Mouse (Mus musculus): Measurements from ENCODE around the gene Olfr117. TPM values are rescaled to one million over a fixed set of nuclear protein-coding genes. Genes with fewer than 3 reads are reported as not detected.

The Olfr117 gene
- polyA plus RNA-seq (2012; rRNA removed), result not detected in 2 replicates

GRCm38 (mm10) chr17:37663682-37664081, at the start of gene Olfr117:
Gene Olfr117, minus strand, starts transcription at chr17:37663782.

GRCm38 (mm10) chr17:37696264-37696663, 32.7 kb upstream of the Olfr117 start, which contains the start of gene Olfr119:
Gene Olfr119, plus strand, starts transcription at chr17:37696564.

DNA sequence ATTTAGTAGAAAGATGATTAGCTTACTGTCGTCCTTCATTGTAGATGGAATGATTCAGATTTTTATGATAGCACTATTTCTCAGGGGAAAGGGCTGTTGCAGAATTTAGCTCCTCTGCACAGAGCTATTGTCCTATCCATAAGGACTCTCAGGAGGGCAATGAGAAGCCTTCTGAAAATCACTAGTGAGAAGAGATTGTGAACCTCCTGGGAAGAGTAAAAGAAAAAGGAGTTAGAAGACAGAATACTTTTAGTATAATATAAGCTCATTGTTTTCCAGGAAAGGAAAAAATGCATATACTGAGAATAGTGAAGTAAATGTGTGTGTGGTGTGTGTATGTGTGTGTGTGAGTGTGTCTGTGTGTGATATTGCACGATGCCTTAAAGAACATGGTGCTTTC, 3.1 kb upstream of the Olfr117 start, which contains the start of gene Olfr118:
Gene Olfr118, plus strand, starts transcription at position 301 of the 400 bp plus-strand sequence.

GRCm38 (mm10) chr17:37627009-37627408, 36.6 kb downstream of the Olfr117 start, which contains the start of the genes Olfr115 and Olfr116:
Gene Olfr115, minus strand, starts transcription at chr17:37627109.
Gene Olfr116, minus strand, starts transcription at chr17:37627199.

Other genes starting within 250 kb of the Olfr117 start
- not detected in 2 replicates for gene Olfr108, start 218.3 kb downstream of the Olfr117 start, polyA plus RNA-seq (2012; rRNA removed)
- gene Olfr109, start 204.9 kb downstream of the Olfr117 start, polyA plus RNA-seq (2012; rRNA removed), result not detected in 2 replicates
- not detected in 2 replicates for gene H2-M2, start 180.2 kb downstream of the Olfr117 start, polyA plus RNA-seq (2012; rRNA removed)
- gene Olfr110, start 171.3 kb downstream of the Olfr117 start, polyA plus RNA-seq (2012; rRNA removed), result 0.02 TPM in 1 of 2 replicates, not detected in the other
- 0.05 and 0.14 TPM in 2 replicates for gene Olfr111, start 155.8 kb downstream of the Olfr117 start, polyA plus RNA-seq (2012; rRNA removed)
- gene Olfr112, start 94.3 kb downstream of the Olfr117 start, polyA plus RNA-seq (2012; rRNA removed), result not detected in 2 replicates
- gene Olfr113, start 86.1 kb downstream of the Olfr117 start, polyA plus RNA-seq (2012; rRNA removed), result not detected in 2 replicates
- not detected in 2 replicates for gene Olfr114, start 71.0 kb downstream of the Olfr117 start, polyA plus RNA-seq (2012; rRNA removed)
- not detected in 2 replicates for gene Olfr115, start 36.7 kb downstream of the Olfr117 start, polyA plus RNA-seq (2012; rRNA removed)
- not detected in 2 replicates for gene Olfr116, start 36.6 kb downstream of the Olfr117 start, polyA plus RNA-seq (2012; rRNA removed)
- gene Olfr118, start 3.2 kb upstream of the Olfr117 start, polyA plus RNA-seq (2012; rRNA removed), result not detected in 2 replicates
- gene Olfr119, start 32.8 kb upstream of the Olfr117 start, polyA plus RNA-seq (2012; rRNA removed), result not detected in 2 replicates
- gene Olfr120, start 58.0 kb upstream of the Olfr117 start, polyA plus RNA-seq (2012; rRNA removed), result not detected in 2 replicates
- gene Olfr121, start 85.1 kb upstream of the Olfr117 start, polyA plus RNA-seq (2012; rRNA removed), result not detected in 2 replicates
- not detected in 2 replicates for gene Olfr122, start 104.8 kb upstream of the Olfr117 start, polyA plus RNA-seq (2012; rRNA removed)
- gene Olfr123, start 129.7 kb upstream of the Olfr117 start, polyA plus RNA-seq (2012; rRNA removed), result not detected in 2 replicates
- gene Olfr124, start 136.1 kb upstream of the Olfr117 start, polyA plus RNA-seq (2012; rRNA removed), result not detected in 2 replicates
- not detected in 2 replicates for gene Olfr125, start 169.2 kb upstream of the Olfr117 start, polyA plus RNA-seq (2012; rRNA removed)
- not detected in 2 replicates for gene Olfr126, start 183.7 kb upstream of the Olfr117 start, polyA plus RNA-seq (2012; rRNA removed)
- gene Olfr127, start 236.7 kb upstream of the Olfr117 start, polyA plus RNA-seq (2012; rRNA removed), result not detected in 2 replicates